Mouse (Mus musculus) myocyte (in vitro differentiated cells): Measurements from ENCODE around the gene Gpm6b. TPM values are rescaled to one million over a fixed set of nuclear protein-coding genes. Genes with fewer than 3 reads are reported as not detected.

Source experiments
- H3K27me3 ChIP-seq: one replicate; pipeline ENCODE4 v1.6.1; 2011; ENCODE audit not compliant: control insufficient read depth, insufficient read depth, insufficient read length
- H3K36me3 ChIP-seq: one replicate; pipeline ENCODE4 v1.6.1; 2011; ENCODE audit not compliant: control insufficient read depth, insufficient read depth
- H3K4me2 ChIP-seq: one replicate; pipeline ENCODE4 v1.6.1; 2011; ENCODE audit warnings: low read depth, control low read depth
- H3K4me3 ChIP-seq: one replicate; pipeline ENCODE4 v1.5.1; 2011; ENCODE audit warnings: mild to moderate bottlenecking, control low read depth, moderate library complexity
- H3K79me2 ChIP-seq: one replicate; pipeline ENCODE4 v1.6.1; 2011; ENCODE audit not compliant: control insufficient read depth, insufficient read depth
- H3ac ChIP-seq: one replicate; pipeline ENCODE4 v1.6.1; 2011; ENCODE audit not compliant: control insufficient read depth, insufficient read length
- CEBPB ChIP-seq: IDR thresholded peaks from 2 replicates; pipeline ENCODE4 v1.6.1; 2011; ENCODE audit warnings: mild to moderate bottlenecking, moderate library complexity; ENCODE audit not compliant: poor library complexity, insufficient read depth, severe bottlenecking
- E2F4 ChIP-seq: IDR thresholded peaks from one replicate; pipeline ENCODE4 v1.6.1; 2011; ENCODE audit warnings: mild to moderate bottlenecking, control low read depth, moderate library complexity; ENCODE audit not compliant: insufficient read depth
- MAX ChIP-seq: IDR thresholded peaks from one replicate; pipeline ENCODE4 v1.6.1; 2011; ENCODE audit warnings: low read depth, mild to moderate bottlenecking, control low read depth
- MYOD1 ChIP-seq, 3 experiments: IDR thresholded peaks; one replicate each; pipeline ENCODE4 v1.6.1; 2011; ENCODE audit warnings: control low read depth in 2 of 3, low read depth in 2 of 3, mild to moderate bottlenecking in 2 of 3, moderate library complexity in 1 of 3; ENCODE audit not compliant: insufficient read length in 2 of 3, control insufficient read depth in 1 of 3
- MYOG ChIP-seq, 3 experiments: IDR thresholded peaks; one replicate each; pipeline ENCODE4 v1.6.1; 2011; ENCODE audit warnings: control low read depth in 2 of 3, low read depth in 2 of 3, mild to moderate bottlenecking in 2 of 3; ENCODE audit not compliant: insufficient read length in 2 of 3, control insufficient read depth in 1 of 3, insufficient read depth in 1 of 3
- POLR2A ChIP-seq: IDR thresholded peaks from one replicate; pipeline ENCODE4 v1.6.1; 2011; ENCODE audit warnings: low read depth, mild to moderate bottlenecking, control low read depth, moderate library complexity; ENCODE audit not compliant: insufficient read length
- POLR2AphosphoS2 ChIP-seq: IDR thresholded peaks from one replicate; pipeline ENCODE4 v1.6.1; 2011; ENCODE audit warnings: low read depth, control low read depth; ENCODE audit not compliant: insufficient read length
- REST ChIP-seq: IDR thresholded peaks from one replicate; pipeline ENCODE4 v1.6.1; 2011; ENCODE audit warnings: mild to moderate bottlenecking, control low read depth, moderate library complexity; ENCODE audit not compliant: insufficient read depth, insufficient read length
- SRF ChIP-seq: IDR thresholded peaks from one replicate; pipeline ENCODE4 v1.6.1; 2011; ENCODE audit warnings: low read depth; ENCODE audit not compliant: control insufficient read depth, insufficient read length
- TCF12 ChIP-seq: IDR thresholded peaks from one replicate; pipeline ENCODE4 v1.6.1; 2011; ENCODE audit warnings: mild to moderate bottlenecking, control low read depth; ENCODE audit not compliant: poor library complexity, insufficient read depth, severe bottlenecking
- TCF3 ChIP-seq: IDR thresholded peaks from one replicate; pipeline ENCODE4 v1.6.1; 2011; ENCODE audit warnings: low read depth, control low read depth; ENCODE audit not compliant: insufficient read length
- USF1 ChIP-seq: IDR thresholded peaks from one replicate; pipeline ENCODE4 v1.6.1; 2011; ENCODE audit warnings: low read depth, mild to moderate bottlenecking, control low read depth, moderate library complexity
- polyA plus RNA-seq: library from polyadenylated mRNA; unstranded; fragments of >200 nt; fragmentation: generic; extraction: Trizol; gene quantifications from one replicate; pipeline ENCODE4 v1.2.1, GENCODE M21; 2012; ENCODE audit warnings: missing spikeins

Gpm6b gene
- polyA plus RNA-seq, 1 experiment, result 3.7 TPM

- no peak overlapping the region for H3K4me2 ChIP-seq
- H3K36me3 ChIP-seq, result no peaks in the 10 kb centered on the region
- H3ac ChIP-seq, result no peak overlapping the region
- H3K4me3 ChIP-seq, result no peak overlapping the region
- no peak for TF ChIP-seq CEBPB
- TF ChIP-seq TCF12, result no peak
- TF ChIP-seq USF1, result no peak
- no peak for TF ChIP-seq SRF
- no peak for TF ChIP-seq TCF3
- no peaks in the 10 kb centered on the region for H3K79me2 ChIP-seq
- H3K27me3 ChIP-seq, result no peaks in the 10 kb centered on the region
Measured at GRCm38 (mm10) chrX:166291266-166291665, 52.6 kb downstream of the Gpm6b start.

GRCm38 (mm10) chrX:166293465-166293864 lies 54.8 kb downstream of the Gpm6b start:
- H3ac ChIP-seq, result no peak overlapping the region
- H3K79me2 ChIP-seq, result no peaks in the 10 kb centered on the region
- no peaks in the 10 kb centered on the region for H3K27me3 ChIP-seq
- TF ChIP-seq SRF, result no peak
- no peak for TF ChIP-seq REST
- TF ChIP-seq MAX, result no peak
- no peak for TF ChIP-seq E2F4
- no peak for TF ChIP-seq MYOD1 (IDR thresholded peaks at IDR 0.05; ENCODE audit: control insufficient read depth in 1 of 3, insufficient read length in 2 of 3, low read depth in 2 of 3)
- H3K36me3 ChIP-seq, result no peaks in the 10 kb centered on the region
- H3K4me2 ChIP-seq, result no peak overlapping the region
- H3K4me3 ChIP-seq, result no peak overlapping the region

GRCm38 (mm10) chrX:166302791-166303190 lies 64.1 kb downstream of the Gpm6b start:
- Histone ChIP-seq H3K79me2 (no peaks in the 10 kb centered on the region), H3K4me2 (no peak overlapping the region), H3K36me3 (no peaks in the 10 kb centered on the region), H3K4me3 (no peak overlapping the region), H3ac (no peak overlapping the region), H3K27me3 (no peaks in the 10 kb centered on the region)
- TF ChIP-seq TCF3, result no peak
- no peak for TF ChIP-seq POLR2A
- no peak for TF ChIP-seq POLR2AphosphoS2
- TF ChIP-seq MYOD1 (IDR thresholded peaks at IDR 0.05; ENCODE audit: control insufficient read depth in 1 of 3, insufficient read length in 2 of 3, low read depth in 2 of 3), result no peak
- no peak for TF ChIP-seq SRF
- no peak for TF ChIP-seq MAX
- no peak for TF ChIP-seq E2F4
- TF ChIP-seq MYOG (IDR thresholded peaks at IDR 0.05; ENCODE audit: control insufficient read depth in 1 of 3, insufficient read depth in 1 of 3, insufficient read length in 2 of 3, low read depth in 2 of 3), result no peak
- TF ChIP-seq USF1, result no peak
- TF ChIP-seq TCF12, result no peak
- no peak for TF ChIP-seq CEBPB
- TF ChIP-seq REST, result no peak

- Histone ChIP-seq H3K4me2 (no peak overlapping the region), H3K36me3 (no peaks in the 10 kb centered on the region), H3ac (no peak overlapping the region), H3K4me3 (no peak overlapping the region), H3K79me2 (no peaks in the 10 kb centered on the region), H3K27me3 (no peaks in the 10 kb centered on the region)
- no peak for TF ChIP-seq E2F4
- no peak for TF ChIP-seq REST
- TF ChIP-seq MYOD1 (IDR thresholded peaks at IDR 0.05; ENCODE audit: control insufficient read depth in 1 of 3, insufficient read length in 2 of 3, low read depth in 2 of 3), result no peak
- TF ChIP-seq CEBPB, result no peak
- TF ChIP-seq MAX, result no peak
- TF ChIP-seq SRF, result no peak
- TF ChIP-seq POLR2AphosphoS2, result no peak
- no peak for TF ChIP-seq MYOG (IDR thresholded peaks at IDR 0.05; ENCODE audit: control insufficient read depth in 1 of 3, insufficient read depth in 1 of 3, insufficient read length in 2 of 3, low read depth in 2 of 3)
- no peak for TF ChIP-seq TCF3
Measured at GRCm38 (mm10) chrX:166304355-166304754, 65.6 kb downstream of the Gpm6b start.

GRCm38 (mm10) chrX:166307437-166308222 lies 68.9 kb downstream of the Gpm6b start:
- no peaks in the 10 kb centered on the region for H3K36me3 ChIP-seq
- H3K79me2 ChIP-seq, result no peaks in the 10 kb centered on the region
- no peak overlapping the region for H3K4me2 ChIP-seq
- H3K4me3 ChIP-seq, result no peak overlapping the region
- TF ChIP-seq TCF12, result no peak
- no peak for TF ChIP-seq E2F4
- no peak for TF ChIP-seq POLR2A
- TF ChIP-seq REST, result no peak
- no peak for TF ChIP-seq CEBPB
- TF ChIP-seq SRF, result no peak
- no peak for TF ChIP-seq MYOG (IDR thresholded peaks at IDR 0.05; ENCODE audit: control insufficient read depth in 1 of 3, insufficient read depth in 1 of 3, insufficient read length in 2 of 3, low read depth in 2 of 3)
- TF ChIP-seq TCF3, result no peak
- no peak for TF ChIP-seq MYOD1 (IDR thresholded peaks at IDR 0.05; ENCODE audit: control insufficient read depth in 1 of 3, insufficient read length in 2 of 3, low read depth in 2 of 3)
- no peak for TF ChIP-seq USF1
- no peak for TF ChIP-seq POLR2AphosphoS2
- TF ChIP-seq MAX, result no peak
- no peak overlapping the region for H3ac ChIP-seq
- no peaks in the 10 kb centered on the region for H3K27me3 ChIP-seq
